Comparison of ENCODE assay signal across 8 mouse cellular contexts in the genomic region with DNA sequence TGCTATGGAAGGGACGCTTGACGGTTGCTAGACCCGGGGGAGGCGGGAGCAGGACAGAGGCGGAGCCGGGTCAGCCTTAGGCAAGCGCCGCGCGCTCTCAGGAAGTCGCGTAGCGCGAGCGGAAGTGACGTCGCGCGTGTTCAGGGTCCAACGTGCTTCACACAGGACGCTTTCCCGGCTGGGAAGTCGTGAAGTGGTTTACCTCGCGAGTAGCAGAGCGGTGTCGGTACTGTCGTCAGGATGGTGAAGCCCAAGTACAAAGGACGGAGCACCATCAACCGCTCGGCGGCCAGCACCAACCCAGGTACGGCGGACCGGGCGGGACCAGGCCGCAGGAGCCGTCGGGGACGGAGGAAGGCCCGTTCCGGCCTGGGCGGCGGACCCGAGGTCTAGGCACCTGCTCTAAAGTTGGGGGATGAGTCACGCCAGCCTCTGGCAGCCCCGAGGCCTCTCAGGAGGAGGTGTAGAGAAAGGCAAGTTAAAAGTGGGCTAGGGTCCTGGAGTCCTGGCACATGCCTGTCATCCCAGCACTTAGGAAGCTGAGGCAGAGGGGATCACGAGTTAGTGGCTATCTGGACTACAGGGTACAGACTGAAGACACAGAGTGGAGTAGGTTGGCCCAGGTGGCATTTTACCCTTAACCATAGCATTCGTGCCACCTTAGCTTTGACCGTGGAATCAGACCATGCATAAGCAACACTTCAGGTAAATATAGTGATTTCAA. TPM values are rescaled to one million over a fixed set of nuclear protein-coding genes. Genes with fewer than 3 reads are reported as not detected.
DNase-seq lines count a peak whose midpoint lies in the region; ATAC-seq and TF ChIP-seq lines count a peak whose summit lies in the region.

No protein-coding gene starts in this region.

- 1% methylated on average over 50 of the region's 50 CpGs for WGBS in hindbrain, embryonic 14.5 days

- in situ Hi-C loops in Patski (cut with MboI; ENCODE audit: low pct_unique_long_range_greater_than_20kb), result no loop called here

- H3K4me3 ChIP-seq in hindbrain, embryonic 14.5 days (replicated peaks; ENCODE audit: low read length), result peak overlapping the region; percentile 92

- POLR2A ChIA-PET in Patski (lab: Charles Lee), result no interaction called here

- H3K27ac ChIP-seq in hindbrain, embryonic 14.5 days, result peak overlapping the region; percentile 70

- DNase-seq in Patski (ENCODE audit: low read depth, low spot score), result peak; percentile 44
- peak; percentile 92 to 95 for DNase-seq in cerebellum, postnatal 14 days
- peak; percentile 75 to 83 for DNase-seq in frontal cortex, postnatal 25 days (ENCODE audit: low spot score in 2 of 2)
- DNase-seq in hindbrain, embryonic 14.5 days (ENCODE audit: low spot score), result peak; percentile 97
- peak; percentile 88 to 90 for DNase-seq in layer of hippocampus, postnatal 36 days
- DNase-seq in lung, postnatal 36 days, result peak; percentile 98
- peak; percentile 97 for DNase-seq in retina, postnatal 1 day
- DNase-seq in urinary bladder, adult 18-20 months (ENCODE audit: low spot score in 2 of 2), result peak; percentile 87 to 88

- peaks cover 6% of the 10 kb centered on the region for H3K27me3 ChIP-seq in Patski
- no peaks in the 10 kb centered on the region for H3K27me3 ChIP-seq in hindbrain, embryonic 14.5 days (ENCODE audit: control insufficient read depth, insufficient read depth, low read length)

- peaks cover 13% of the 10 kb centered on the region for H3K4me1 ChIP-seq in hindbrain, embryonic 14.5 days (replicated peaks; ENCODE audit: control insufficient read depth, insufficient read depth, low read length)

- ATAC-seq in Patski, result peak; percentile 94
- peak; percentile 97 for ATAC-seq in hindbrain, embryonic 14.5 days (ENCODE audit: low FRiP score)

- H3K4me2 ChIP-seq in hindbrain, embryonic 14.5 days (replicated peaks), result peak overlapping the region; percentile 88

- peaks cover 10% of the 10 kb centered on the region for H3K36me3 ChIP-seq in hindbrain, embryonic 14.5 days (replicated peaks; ENCODE audit: control insufficient read depth, insufficient read depth)

- no peaks in the 10 kb centered on the region for H3K9me3 ChIP-seq in hindbrain, embryonic 14.5 days (ENCODE audit: control insufficient read depth, low read length)

- CTCF ChIA-PET in Patski (lab: Charles Lee), result no interaction called here

- TF ChIP-seq CTCF in Patski (IDR thresholded peaks at IDR 0.05), result no peak

- peak overlapping the region; percentile 89 for H3K9ac ChIP-seq in hindbrain, embryonic 14.5 days

RNA-seq across cellular contexts. Expression of a gene that starts 13.7 kb away (rescaled TPM):
- polyA plus RNA-seq in Patski (2021), result 41.6 TPM
- 81.6 and 86.1 TPM in 2 replicates for polyA plus RNA-seq in hindbrain, embryonic 14.5 days (2014; fragmentation: Nextera tagmentation; extraction: Ambion mirVana)
- total RNA-seq in layer of hippocampus, postnatal 36 days (2021), result 10 to 100 TPM; 59.3 to 62.4 TPM

RNA-seq across cellular contexts. Expression of a gene that starts 35.5 kb away (rescaled TPM):
- 0.14 TPM for polyA plus RNA-seq in Patski (2021)
- 1.5 and 1.8 TPM in 2 replicates for polyA plus RNA-seq in hindbrain, embryonic 14.5 days (2014; fragmentation: Nextera tagmentation; extraction: Ambion mirVana)
- total RNA-seq in layer of hippocampus, postnatal 36 days (2021), result under 1 TPM; 0.62 to 0.76 TPM

RNA-seq across cellular contexts. Expression of a gene that starts 36.4 kb away (rescaled TPM):
- polyA plus RNA-seq in Patski (2021), result 13.5 TPM
- polyA plus RNA-seq in hindbrain, embryonic 14.5 days (2014; fragmentation: Nextera tagmentation; extraction: Ambion mirVana), result 23.7 and 26.2 TPM in 2 replicates
- 10 to 100 TPM; 16.2 to 16.5 TPM for total RNA-seq in layer of hippocampus, postnatal 36 days (2021)

RNA-seq across cellular contexts. Expression of a gene that starts 43.8 kb away (rescaled TPM):
- not detected for polyA plus RNA-seq in Patski (2021)
- polyA plus RNA-seq in hindbrain, embryonic 14.5 days (2014; fragmentation: Nextera tagmentation; extraction: Ambion mirVana), result 1.2 and 1.9 TPM in 2 replicates
- total RNA-seq in layer of hippocampus, postnatal 36 days (2021), result 1 to 10 TPM; 8.8 to 9.8 TPM

RNA-seq across cellular contexts. Expression of a gene that starts 54.9 kb away (rescaled TPM):
- 22.3 TPM for polyA plus RNA-seq in Patski (2021)
- 165 and 171 TPM in 2 replicates for polyA plus RNA-seq in hindbrain, embryonic 14.5 days (2014; fragmentation: Nextera tagmentation; extraction: Ambion mirVana)
- total RNA-seq in layer of hippocampus, postnatal 36 days (2021), result 100 to 1,000 TPM; 112 to 118 TPM

Comparison
In these comparisons a context has a peak if more than half of its experiments do, and no peak if none do; other contexts are left out.
1. Peak in every context shown above with its lines: DNase-seq, ATAC-seq, H3K4me3 ChIP-seq and H3K27ac ChIP-seq.
2. DNase-seq: peak in every context shown above with its lines; median percentile 98 in lung, postnatal 36 days; 97 in hindbrain, embryonic 14.5 days; 97 in retina, postnatal 1 day; 94 in cerebellum, postnatal 14 days; 89 in layer of hippocampus, postnatal 36 days; 88 in urinary bladder, adult 18-20 months; 79 in frontal cortex, postnatal 25 days; 44 in Patski.